Mouse (Mus musculus) mouse embryonic stem cell (cell line): Measurements from ENCODE around the gene Zfr2.

ENCODE experiments used
- in situ Hi-C, 2 experiments: fragments of 300-500 bp; cut with MboI; formaldehyde crosslinking; loops; 1 replicate in 1 of 2; 3 replicates in 1 of 2; pipeline ENCODE4 v1.14.3; 2019 to 2020; ENCODE audit warnings: low sequenced_read_pairs in 2 of 2, low pct_unique_long_range_greater_than_20kb in 1 of 2, mixed read lengths in 1 of 2; ENCODE audit not compliant: unreplicated experiment in 1 of 2

Gene Zfr2

GRCm38 (mm10) chr10:81293334-81294030 is 60.5 kb downstream of the Zfr2 start:
- in situ Hi-C loops, result no loop called here

- in situ Hi-C loops, result no loop called here
These were observed 61.5 kb downstream of the Zfr2 start for GRCm38 (mm10) chr10:81294442-81294841.

- in situ Hi-C loops, result no loop called here
These were observed 62.2 kb downstream of the Zfr2 start for GRCm38 (mm10) chr10:81295185-81295584.

- in situ Hi-C loops, result no loop called here
These were observed 64.3 kb downstream of the Zfr2 start for GRCm38 (mm10) chr10:81297246-81297645.

- in situ Hi-C loops, result no loop called here
These were observed 64.9 kb downstream of the Zfr2 start for GRCm38 (mm10) chr10:81297845-81298244.

- in situ Hi-C loops, result no loop called here
These were observed 65.6 kb downstream of the Zfr2 start for GRCm38 (mm10) chr10:81298369-81299100.

GRCm38 (mm10) chr10:81299585-81300351 is 66.8 kb downstream of the Zfr2 start:
- in situ Hi-C loops, result no loop called here

GRCm38 (mm10) chr10:81300352-81300907 is 67.5 kb downstream of the Zfr2 start:
- in situ Hi-C loops, result no loop called here

GRCm38 (mm10) chr10:81301321-81301720 is 68.4 kb downstream of the Zfr2 start:
- in situ Hi-C loops, result no loop called here
